13 mouse cellular contexts compared by ENCODE assay signal in the genomic region with DNA sequence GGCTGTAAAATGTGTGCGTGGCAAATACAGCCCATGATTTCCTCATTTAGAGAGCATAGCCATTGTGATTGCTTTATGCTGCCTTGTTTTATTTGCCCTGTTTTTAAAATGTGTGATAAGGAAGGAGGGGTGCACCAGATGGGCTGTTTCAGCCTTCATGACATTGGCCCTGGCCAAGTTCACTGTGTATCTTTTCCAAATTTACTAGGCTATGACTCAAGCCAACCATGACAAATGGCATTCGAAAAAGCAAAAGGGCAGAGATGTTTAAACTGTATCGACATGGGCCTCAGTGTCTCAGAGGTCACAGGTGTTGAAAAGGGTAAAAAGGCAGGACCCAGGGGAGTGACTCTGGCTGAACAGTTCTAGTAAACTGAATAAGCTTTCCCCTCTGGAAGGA. TPM values are rescaled to one million over a fixed set of nuclear protein-coding genes. Genes with fewer than 3 reads are reported as not detected.
A peak's percentile ranks its signal among the peaks of the same experiment; 100 is the strongest.
DNase-seq lines count a peak whose midpoint lies in the region; ATAC-seq and TF ChIP-seq lines count a peak whose summit lies in the region.
"Had no signal": no experiment of that assay in that cellular context is flagged by ENCODE, and none has a peak within 500 bp of the region (broad histone marks: within the 10 kb centered on the region; RNA-seq: fewer than 3 reads in every experiment).

No protein-coding gene starts in this region.

- no peaks in the 10 kb centered on the region for H3K27me3 ChIP-seq in liver, postnatal 0 days (ENCODE audit: insufficient read depth, low read length)
- H3K27me3 ChIP-seq in midbrain, embryonic 15.5 days (replicated peaks): no peaks in the 10 kb centered on the region; the same call in 1 of the 2 replicates
- H3K27me3 ChIP-seq: forebrain, embryonic 15.5 days had no signal

- ATAC-seq in cerebellum, adult (ENCODE audit: insufficient number of reproducible peaks, low FRiP score, low TSS enrichment): no peak
- ATAC-seq in liver, postnatal 0 days: peak; percentile 72
- ATAC-seq in midbrain, embryonic 15.5 days (replicated peaks): no peak
- ATAC-seq: forebrain, embryonic 15.5 days had no signal

- intact Hi-C loops in gastrocnemius, adult 2 months (cut with DNase I): no loop called here

- no peak for TF ChIP-seq CTCF in liver, postnatal 0 days (IDR thresholded peaks at IDR 0.05; ENCODE audit: low read depth)
- TF ChIP-seq CTCF in gastrocnemius, adult 2 months (IDR thresholded peaks at IDR 0.05): no peak

- no peak overlapping the region for H3K9ac ChIP-seq in liver, postnatal 0 days (replicated peaks)
- H3K9ac ChIP-seq in midbrain, embryonic 15.5 days: no peak overlapping the region
- H3K9ac ChIP-seq: forebrain, embryonic 15.5 days; liver, embryonic 15.5 days had no signal

- H3K4me2 ChIP-seq in liver, postnatal 0 days (ENCODE audit: low read depth, low read length): no peak overlapping the region
- H3K4me2 ChIP-seq in midbrain, embryonic 15.5 days: no peak overlapping the region
- H3K4me2 ChIP-seq: forebrain, embryonic 15.5 days; liver, embryonic 15.5 days had no signal

- H3K27ac ChIP-seq in liver, postnatal 0 days (ENCODE audit: low read depth): no peak overlapping the region
- no peak overlapping the region for H3K27ac ChIP-seq in gastrocnemius, adult 2 months
- H3K27ac ChIP-seq in midbrain, embryonic 15.5 days: no peak overlapping the region
- H3K27ac ChIP-seq: forebrain, embryonic 15.5 days; hindbrain, embryonic 10.5 days; liver, embryonic 15.5 days had no signal

- H3K4me3 ChIP-seq in liver, postnatal 0 days (ENCODE audit: low read depth, low read length): no peak overlapping the region
- H3K4me3 ChIP-seq in gastrocnemius, adult 2 months: no peak overlapping the region
- no peak overlapping the region for H3K4me3 ChIP-seq in midbrain, embryonic 15.5 days
- H3K4me3 ChIP-seq: forebrain, embryonic 15.5 days; hindbrain, embryonic 10.5 days; liver, embryonic 15.5 days; myocyte had no signal

- 58% methylated on average over 3 of the region's 3 CpGs for WGBS in liver, postnatal 0 days (ENCODE audit: insufficient replicate concordance)
- WGBS in midbrain, embryonic 15.5 days: 76% methylated on average over 3 of the region's 3 CpGs

- H3K4me1 ChIP-seq in liver, postnatal 0 days (ENCODE audit: insufficient read depth): peaks cover 5% of the 10 kb centered on the region
- H3K4me1 ChIP-seq in midbrain, embryonic 15.5 days: no peaks in the 10 kb centered on the region

- peak; percentile 36 for DNase-seq in cerebellum, adult 9-11 months
- DNase-seq in liver, postnatal 0 days: no peak
- DNase-seq in liver: no peak
- DNase-seq in brain, adult 2 months (ENCODE audit: low read depth, low spot score): peak; percentile 74
- peak; percentile 45 to 56 for DNase-seq in kidney, postnatal 4 days
- no peak for DNase-seq in gastrocnemius, adult 2 months
- DNase-seq: gastrocnemius, postnatal 14 days had no signal

- H3K36me3 ChIP-seq in liver, postnatal 0 days (replicated peaks; ENCODE audit: insufficient read depth, low read length): no peaks in the 10 kb centered on the region
- no peaks in the 10 kb centered on the region for H3K36me3 ChIP-seq in midbrain, embryonic 15.5 days (replicated peaks)
- H3K36me3 ChIP-seq: forebrain, embryonic 15.5 days; hindbrain, embryonic 10.5 days; liver, embryonic 15.5 days had no signal

- H3K9me3 ChIP-seq in liver, postnatal 0 days (ENCODE audit: low read length): no peaks in the 10 kb centered on the region
- H3K9me3 ChIP-seq in midbrain, embryonic 15.5 days: no peaks in the 10 kb centered on the region
- H3K9me3 ChIP-seq: forebrain, embryonic 15.5 days; hindbrain, embryonic 10.5 days; liver, embryonic 15.5 days had no signal

- no peak for TF ChIP-seq EP300 in liver, postnatal 0 days (IDR thresholded peaks at IDR 0.05; ENCODE audit: low read depth)

RNA-seq across cellular contexts. Expression of gene Ppp1cb, which starts 17.3 kb away (rescaled TPM):
- polyA plus RNA-seq in liver, postnatal 0 days (2015; fragmentation: Nextera tagmentation; extraction: Ambion mirVana): 90.7 and 94.5 TPM in 2 replicates
- 100 to 1,000 TPM; 486 TPM for total RNA-seq in gastrocnemius, adult 2 months (2021)
- polyA plus RNA-seq in midbrain, embryonic 15.5 days (2015; fragmentation: Nextera tagmentation; extraction: Ambion mirVana): 195 and 199 TPM in 2 replicates

Comparison
In these comparisons a context has a peak if more than half of its experiments do, and no peak if none do; other contexts are left out.
1. DNase-seq: peak in cerebellum, adult 9-11 months (single experiment), brain, adult 2 months (single experiment) and kidney, postnatal 4 days (2 of 2); none in liver, postnatal 0 days (single experiment), liver (single experiment) and gastrocnemius, adult 2 months (single experiment).